Mouse (Mus musculus): ENCODE results near the gene Xkr8.

- TF ChIP-seq CTCF (IDR thresholded peaks at IDR 0.05) (no peak), POLR2A (IDR thresholded peaks at IDR 0.05; ENCODE audit: insufficient read depth, low read depth, low read length) (no peak), EP300 (IDR thresholded peaks at IDR 0.05; ENCODE audit: insufficient read depth, low read depth, low read length) (no peak)
Observed at GRCm38 (mm10) chr4:132778562-132779201, 46.3 kb upstream of the Xkr8 start.

All from heart, adult 2 months (tissue).